Mouse (Mus musculus) limb, embryonic 13.5 days (tissue): ENCODE data around the gene Rpl23a. TPM values are rescaled to one million over a fixed set of nuclear protein-coding genes. Genes with fewer than 3 reads are reported as not detected.

Experiments
- ATAC-seq: fragments of 200-750 bp; cut with Nextera tagmentation; 2 replicates; pipeline ENCODE4 v1.8.0; 2017; ENCODE audit warnings: low read depth, moderate number of reproducible peaks, moderate TSS enrichment; ENCODE audit not compliant: low FRiP score
- H3K27ac ChIP-seq: fragments of 300-500 bp; sonication (generic); 2 replicates; pipeline ENCODE4 v1.5.1; 2015; ENCODE audit warnings: inconsistent platforms, mild to moderate bottlenecking, moderate library complexity
- H3K27me3 ChIP-seq: fragments of 300-500 bp; sonication (generic); 2 replicates; pipeline ENCODE4 v1.6.1; 2015; ENCODE audit warnings: mild to moderate bottlenecking, inconsistent platforms
- H3K36me3 ChIP-seq: fragments of 300-500 bp; sonication (generic); 2 replicates; pipeline ENCODE4 v1.6.1; 2015; ENCODE audit warnings: inconsistent platforms, mild to moderate bottlenecking, moderate library complexity
- H3K4me1 ChIP-seq: fragments of 300-500 bp; sonication (generic); 2 replicates; pipeline ENCODE4 v1.6.1; 2015; ENCODE audit warnings: inconsistent platforms
- H3K4me2 ChIP-seq: fragments of 300-500 bp; sonication (generic); replicated peaks from 2 replicates; pipeline ENCODE4 v1.6.1; 2015; ENCODE audit warnings: inconsistent platforms, mild to moderate bottlenecking, moderate library complexity
- H3K4me3 ChIP-seq: fragments of 300-500 bp; sonication (generic); 2 replicates; pipeline ENCODE4 v1.5.1; 2015; ENCODE audit warnings: moderate library complexity, mild to moderate bottlenecking, inconsistent platforms
- H3K9ac ChIP-seq: fragments of 300-500 bp; sonication (generic); 2 replicates; pipeline ENCODE4 v1.6.1; 2015; ENCODE audit warnings: mild to moderate bottlenecking, inconsistent platforms
- H3K9me3 ChIP-seq: fragments of 300-500 bp; sonication (generic); 2 replicates; pipeline ENCODE4 v1.6.1; 2016; ENCODE audit warnings: inconsistent platforms
- WGBS: fragments of 180-500 bp; shearing (Covaris S2); methylation state at CpG from one replicate; pipeline ENCODE4 v1.1.7; 2015; 5-methylcytosine and 5-hydroxymethylcytosine counted together
- polyA plus RNA-seq: library from polyadenylated mRNA; unstranded; fragments of >200 nt; fragmentation: Nextera tagmentation; extraction: Ambion mirVana; gene quantifications from 2 replicates; pipeline ENCODE4 v1.2.1, GENCODE M21; 2015

The Rpl23a gene
- 1,373 and 1,384 TPM in 2 replicates for polyA plus RNA-seq

- H3K27ac ChIP-seq = peak within 1 kb of the TSS; percentile 93
- H3K27me3 ChIP-seq = no peaks in the 10 kb centered on the region
- ATAC-seq = peak; percentile 84
- under 1% methylated on average over 38 of the region's 38 CpGs for WGBS
- H3K4me1 ChIP-seq = peaks cover 48% of the 10 kb centered on the region
- peak within 1 kb of the TSS; percentile 82 for H3K4me2 ChIP-seq
- peak within 1 kb of the TSS; percentile 77 for H3K4me3 ChIP-seq
- peaks cover 34% of the 10 kb centered on the region for H3K36me3 ChIP-seq
- H3K9ac ChIP-seq = peak within 1 kb of the TSS; percentile 95
- no peaks in the 10 kb centered on the region for H3K9me3 ChIP-seq
These were observed at the start of gene Rpl23a for GRCm38 (mm10) chr11:78182961-78183844. Gene Rpl23a (minus strand): TSS chr11:78183584.

GRCm38 (mm10) chr11:78231518-78231917 lies 48.1 kb upstream of the Rpl23a start:
- no peak for ATAC-seq
- no peaks in the 10 kb centered on the region for H3K9me3 ChIP-seq
- no peak overlapping the region for H3K9ac ChIP-seq
- H3K4me1 ChIP-seq = no peaks in the 10 kb centered on the region
- 92% methylated on average over 6 of the region's 6 CpGs for WGBS
- H3K4me2 ChIP-seq = no peak overlapping the region
- H3K27me3 ChIP-seq = no peaks in the 10 kb centered on the region
- H3K36me3 ChIP-seq = peaks cover 90% of the 10 kb centered on the region
- no peak overlapping the region for H3K27ac ChIP-seq
- H3K4me3 ChIP-seq = no peak overlapping the region

GRCm38 (mm10) chr11:78223586-78223985 lies 40.2 kb upstream of the Rpl23a start:
- Histone ChIP-seq H3K9me3 (no peaks in the 10 kb centered on the region), H3K4me1 (no peaks in the 10 kb centered on the region), H3K9ac (no peak overlapping the region), H3K36me3 (peaks cover 98% of the 10 kb centered on the region), H3K4me2 (no peak overlapping the region), H3K4me3 (no peak overlapping the region), H3K27ac (no peak overlapping the region), H3K27me3 (no peaks in the 10 kb centered on the region)
- no peak for ATAC-seq
- 91% methylated on average over 4 of the region's 4 CpGs for WGBS

- ATAC-seq = no peak
- no peaks in the 10 kb centered on the region for H3K4me1 ChIP-seq
- H3K9ac ChIP-seq = no peak overlapping the region
- no peaks in the 10 kb centered on the region for H3K27me3 ChIP-seq
- H3K36me3 ChIP-seq = peaks cover 99% of the 10 kb centered on the region
- H3K4me2 ChIP-seq = no peak overlapping the region
- H3K27ac ChIP-seq = no peak overlapping the region
- H3K4me3 ChIP-seq = no peak overlapping the region
- WGBS = 86% methylated on average over 11 of the region's 11 CpGs
- H3K9me3 ChIP-seq = no peaks in the 10 kb centered on the region
These were observed 32.4 kb upstream of the Rpl23a start for GRCm38 (mm10) chr11:78215709-78216317.

- Histone ChIP-seq H3K4me2 (no peak overlapping the region), H3K27ac (no peak overlapping the region), H3K36me3 (peaks cover 99% of the 10 kb centered on the region), H3K9ac (no peak overlapping the region), H3K9me3 (no peaks in the 10 kb centered on the region), H3K4me1 (no peaks in the 10 kb centered on the region), H3K4me3 (no peak overlapping the region), H3K27me3 (no peaks in the 10 kb centered on the region)
- ATAC-seq = no peak
- WGBS = 95% methylated on average over 14 of the region's 14 CpGs
These were observed 29.9 kb upstream of the Rpl23a start for GRCm38 (mm10) chr11:78213086-78213817.

GRCm38 (mm10) chr11:78211513-78211912 lies 28.1 kb upstream of the Rpl23a start:
- WGBS = 81% methylated on average over 5 of the region's 5 CpGs

GRCm38 (mm10) chr11:78210615-78211014 lies 27.2 kb upstream of the Rpl23a start:
- WGBS = 77% methylated on average over 7 of the region's 7 CpGs
- Histone ChIP-seq H3K27me3 (no peaks in the 10 kb centered on the region), H3K4me1 (no peaks in the 10 kb centered on the region), H3K4me3 (no peak overlapping the region), H3K36me3 (peaks cover 100% of the 10 kb centered on the region), H3K4me2 (no peak overlapping the region), H3K9ac (no peak overlapping the region), H3K9me3 (no peaks in the 10 kb centered on the region), H3K27ac (no peak overlapping the region)
- no peak for ATAC-seq

More at GRCm38 (mm10) chr11:78211513-78211912, 28.1 kb upstream of the Rpl23a start:
- H3K4me2 ChIP-seq = no peak overlapping the region
- H3K4me3 ChIP-seq = no peak overlapping the region
- peaks cover 100% of the 10 kb centered on the region for H3K36me3 ChIP-seq
- H3K27me3 ChIP-seq = no peaks in the 10 kb centered on the region
- ATAC-seq = no peak
- no peak overlapping the region for H3K9ac ChIP-seq
- H3K9me3 ChIP-seq = no peaks in the 10 kb centered on the region
- H3K27ac ChIP-seq = no peak overlapping the region
- no peaks in the 10 kb centered on the region for H3K4me1 ChIP-seq

GRCm38 (mm10) chr11:78209886-78210285 lies 26.5 kb upstream of the Rpl23a start:
- WGBS = 88% methylated on average over 6 of the region's 6 CpGs
- no peaks in the 10 kb centered on the region for H3K27me3 ChIP-seq
- no peaks in the 10 kb centered on the region for H3K9me3 ChIP-seq
- H3K4me1 ChIP-seq = no peaks in the 10 kb centered on the region
- H3K36me3 ChIP-seq = peaks cover 100% of the 10 kb centered on the region
- H3K4me2 ChIP-seq = no peak overlapping the region
- no peak overlapping the region for H3K27ac ChIP-seq
- ATAC-seq = no peak
- no peak overlapping the region for H3K4me3 ChIP-seq
- H3K9ac ChIP-seq = no peak overlapping the region

GRCm38 (mm10) chr11:78207190-78207589 lies 23.8 kb upstream of the Rpl23a start:
- WGBS = 88% methylated on average over 7 of the region's 7 CpGs
- no peak overlapping the region for H3K4me2 ChIP-seq

GRCm38 (mm10) chr11:78205361-78206206 lies 22.2 kb upstream of the Rpl23a start:
- no peak overlapping the region for H3K9ac ChIP-seq
- H3K4me3 ChIP-seq = no peak overlapping the region
- no peak overlapping the region for H3K27ac ChIP-seq
- no peaks in the 10 kb centered on the region for H3K27me3 ChIP-seq
- H3K4me1 ChIP-seq = no peaks in the 10 kb centered on the region
- 69% methylated on average over 13 of the region's 13 CpGs for WGBS
- peaks cover 69% of the 10 kb centered on the region for H3K36me3 ChIP-seq
- no peaks in the 10 kb centered on the region for H3K9me3 ChIP-seq
- H3K4me2 ChIP-seq = no peak overlapping the region
- no peak for ATAC-seq

More at GRCm38 (mm10) chr11:78207190-78207589, 23.8 kb upstream of the Rpl23a start:
- H3K9me3 ChIP-seq = no peaks in the 10 kb centered on the region
- no peaks in the 10 kb centered on the region for H3K4me1 ChIP-seq
- no peak overlapping the region for H3K4me3 ChIP-seq
- H3K27ac ChIP-seq = no peak overlapping the region
- peaks cover 85% of the 10 kb centered on the region for H3K36me3 ChIP-seq
- ATAC-seq = no peak
- no peak overlapping the region for H3K9ac ChIP-seq
- no peaks in the 10 kb centered on the region for H3K27me3 ChIP-seq

- ATAC-seq = no peak
- peaks cover 3% of the 10 kb centered on the region; the same call in 1 of the 2 replicates for H3K9me3 ChIP-seq
- no peak overlapping the region for H3K27ac ChIP-seq
- 80% methylated on average over 6 of the region's 6 CpGs for WGBS
- no peaks in the 10 kb centered on the region for H3K4me1 ChIP-seq
- H3K27me3 ChIP-seq = no peaks in the 10 kb centered on the region
- H3K4me3 ChIP-seq = no peak overlapping the region
- no peak overlapping the region for H3K9ac ChIP-seq
- H3K4me2 ChIP-seq = no peak overlapping the region
- peaks cover 56% of the 10 kb centered on the region for H3K36me3 ChIP-seq
These were observed 20.9 kb upstream of the Rpl23a start for GRCm38 (mm10) chr11:78204287-78204686.
